Mouse (Mus musculus): ENCODE measurements at regions not wholly inside any gene's neighbourhood (a gene's known extent, or its start where the extent isn't known, plus 50 kb on each side); places are given as distances from the start of the nearest gene placed in this dataset.
A peak's percentile ranks its signal among the peaks of the same experiment; 100 is the strongest.

GRCm38 (mm10) chr6:26709324-26709723, 900.3 kb upstream of the Pot1a start:
- no peak overlapping the region for H3K9ac ChIP-seq (replicated peaks; ENCODE audit: low read length, poor library complexity, severe bottlenecking)
- TF ChIP-seq CTCF (IDR thresholded peaks at IDR 0.05), result no peak
- ATAC-seq (ENCODE audit: low FRiP score) (no peak), DNase-seq (ENCODE audit: low spot score) (no peak)
- H3K4me2 ChIP-seq (ENCODE audit: low read depth, low read length, poor library complexity, severe bottlenecking), result no peak overlapping the region
- no peak overlapping the region for H3K27ac ChIP-seq (ENCODE audit: low read depth, low read length)
- no peaks in the 10 kb centered on the region for H3K36me3 ChIP-seq (ENCODE audit: insufficient read depth, low read length)
- H3K4me3 ChIP-seq (ENCODE audit: low read depth, low read length), result no peak overlapping the region
- H3K27me3 ChIP-seq (ENCODE audit: insufficient read depth, low read length), result no peaks in the 10 kb centered on the region
- no peaks in the 10 kb centered on the region for H3K9me3 ChIP-seq (ENCODE audit: low read length)
- no peaks in the 10 kb centered on the region for H3K4me1 ChIP-seq (ENCODE audit: insufficient read depth, low read length)
- WGBS, result 90% methylated on average over 6 of the region's 6 CpGs

GRCm38 (mm10) chr6:26708880-26709279, 899.8 kb upstream of the Pot1a start:
- ATAC-seq (ENCODE audit: low FRiP score), result no peak
- Histone ChIP-seq H3K27me3 (ENCODE audit: insufficient read depth, low read length) (no peaks in the 10 kb centered on the region), H3K27ac (ENCODE audit: low read depth, low read length) (no peak overlapping the region), H3K4me3 (ENCODE audit: low read depth, low read length) (no peak overlapping the region), H3K9me3 (ENCODE audit: low read length) (no peaks in the 10 kb centered on the region), H3K4me2 (ENCODE audit: low read depth, low read length, poor library complexity, severe bottlenecking) (no peak overlapping the region), H3K36me3 (ENCODE audit: insufficient read depth, low read length) (no peaks in the 10 kb centered on the region), H3K4me1 (ENCODE audit: insufficient read depth, low read length) (no peaks in the 10 kb centered on the region), H3K9ac (replicated peaks; ENCODE audit: low read length, poor library complexity, severe bottlenecking) (no peak overlapping the region)
- TF ChIP-seq CTCF (IDR thresholded peaks at IDR 0.05), result no peak
- no peak for DNase-seq (ENCODE audit: low spot score)
- WGBS, result 51% methylated on average over 4 of the region's 4 CpGs

- Histone ChIP-seq H3K4me1 (ENCODE audit: insufficient read depth, low read length) (no peaks in the 10 kb centered on the region), H3K36me3 (ENCODE audit: insufficient read depth, low read length) (no peaks in the 10 kb centered on the region), H3K27ac (ENCODE audit: low read depth, low read length) (no peak overlapping the region), H3K27me3 (ENCODE audit: insufficient read depth, low read length) (no peaks in the 10 kb centered on the region), H3K4me2 (ENCODE audit: low read depth, low read length, poor library complexity, severe bottlenecking) (no peak overlapping the region), H3K9ac (replicated peaks; ENCODE audit: low read length, poor library complexity, severe bottlenecking) (no peak overlapping the region), H3K9me3 (ENCODE audit: low read length) (no peaks in the 10 kb centered on the region), H3K4me3 (ENCODE audit: low read depth, low read length) (no peak overlapping the region)
- ATAC-seq (ENCODE audit: low FRiP score) (no peak), DNase-seq (ENCODE audit: low spot score) (peak; percentile 24)
- 64% methylated on average over 5 of the region's 5 CpGs for WGBS
- TF ChIP-seq CTCF (IDR thresholded peaks at IDR 0.05), result no peak
These were observed 899.2 kb upstream of the Pot1a start for GRCm38 (mm10) chr6:26707974-26708867.

Data from midbrain, postnatal 0 days (tissue).